Comparison of ENCODE assay signal across 22 mouse cellular contexts in genomic region chr6:73286326-73286725, GRCm38 (mm10).
"Had no signal": no experiment of that assay in that cellular context is flagged by ENCODE, and none has a peak within 500 bp of the region (broad histone marks: within the 10 kb centered on the region; RNA-seq: fewer than 3 reads in every experiment).

No protein-coding gene starts in this region.

- H3K4me1 ChIP-seq: kidney, embryonic 15.5 days; limb, embryonic 12.5 days; limb, embryonic 15.5 days; lung, embryonic 15.5 days; midbrain, embryonic 12.5 days; midbrain, embryonic 15.5 days; neural tube, embryonic 13.5 days had no signal

- DNase-seq: kidney, adult 18-20 months; kidney, postnatal 10 days; kidney, postnatal 4 days; layer of hippocampus, adult 9-11 months; layer of hippocampus, postnatal 36 days; left cerebral cortex, postnatal 4 days; liver, postnatal 0 days; lung, postnatal 10 days; lung, postnatal 36 days; retina, postnatal 1 day; right cerebral cortex, postnatal 25 days; thymus, adult 2 months; thymus, postnatal 14 days; thymus, postnatal 4 days had no signal

- H3K36me3 ChIP-seq: kidney, embryonic 15.5 days; limb, embryonic 12.5 days; limb, embryonic 15.5 days; lung, embryonic 15.5 days; midbrain, embryonic 12.5 days; midbrain, embryonic 15.5 days; neural tube, embryonic 13.5 days had no signal

- H3K4me3 ChIP-seq: kidney, embryonic 15.5 days; limb, embryonic 12.5 days; limb, embryonic 15.5 days; lung, embryonic 15.5 days; midbrain, embryonic 12.5 days; midbrain, embryonic 15.5 days; neural tube, embryonic 13.5 days had no signal

- H3K27ac ChIP-seq: kidney, embryonic 15.5 days; limb, embryonic 12.5 days; limb, embryonic 15.5 days; liver, embryonic 14.5 days; lung, embryonic 15.5 days; midbrain, embryonic 12.5 days; midbrain, embryonic 15.5 days; neural tube, embryonic 13.5 days had no signal

- H3K27me3 ChIP-seq: kidney, embryonic 15.5 days; limb, embryonic 12.5 days; limb, embryonic 15.5 days; lung, embryonic 15.5 days; midbrain, embryonic 12.5 days; midbrain, embryonic 15.5 days; neural tube, embryonic 13.5 days had no signal
